Mouse (Mus musculus) stomach, postnatal 0 days (tissue): ENCODE measurements at regions not wholly inside any gene's neighbourhood (a gene's known extent, or its start where the extent isn't known, plus 50 kb on each side); places are given as distances from the start of the nearest gene placed in this dataset.

Source experiments
- CTCF ChIP-seq: IDR thresholded peaks from 2 replicates; pipeline ENCODE4 v1.5.1; 2016; ENCODE audit warnings: antibody characterized with exemption, low read depth, mild to moderate bottlenecking, moderate library complexity
- EP300 ChIP-seq: optimal IDR thresholded peaks from 2 replicates; pipeline ENCODE3; 2016; ENCODE audit warnings: antibody characterized with exemption

DNA sequence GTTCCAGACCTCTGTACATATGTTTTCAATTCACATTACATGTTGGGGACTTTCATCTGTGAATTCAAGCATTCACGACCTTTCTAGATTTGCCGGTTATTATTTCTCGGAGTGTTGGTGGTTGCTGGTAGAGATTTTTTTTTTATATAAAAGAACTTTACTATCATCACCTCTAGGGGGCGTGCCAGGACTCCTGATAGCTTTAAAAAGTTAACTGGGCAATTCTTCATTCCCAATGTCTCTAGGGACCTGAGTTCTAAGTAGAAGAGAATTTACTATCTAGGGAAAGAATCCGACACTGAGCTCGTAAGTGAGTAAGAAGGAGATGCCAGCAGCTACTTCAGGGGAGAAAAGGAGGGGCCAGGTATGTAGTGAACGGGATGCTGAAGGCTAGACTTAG, 112.8 kb upstream of the Tmem45b start:
- TF ChIP-seq CTCF (peak; percentile 50), EP300 (no peak)
